Mouse (Mus musculus): ENCODE data around the gene Cd200r4. TPM values are rescaled to one million over a fixed set of nuclear protein-coding genes. Genes with fewer than 3 reads are reported as not detected.
"Not testable (repeated sequence)": the region's sequence is repeated elsewhere in the genome, so short reads cannot be mapped to it uniquely, and the experiment has no call there.

The Cd200r4 gene
- polyA plus RNA-seq, 1 experiment from 2014 or later, result not detected

GRCm38 (mm10) chr16:44820545-44820944 is 9.0 kb downstream of the Cd200r4 start:
- Histone ChIP-seq H3K4me3 (ENCODE audit: low read depth, low read length) (no peak overlapping the region), H3K9ac (replicated peaks; ENCODE audit: low read depth, low read length) (no peak overlapping the region), H3K4me2 (ENCODE audit: low read depth, low read length) (no peak overlapping the region), H3K27ac (ENCODE audit: low read depth, low read length) (no peak overlapping the region), H3K9me3 (ENCODE audit: control insufficient read depth, low read length) (no peaks in the 10 kb centered on the region), H3K27me3 (ENCODE audit: control insufficient read depth, insufficient read depth, low read length) (no peaks in the 10 kb centered on the region), H3K4me1 (ENCODE audit: control insufficient read depth, insufficient read depth, low read length) (no peaks in the 10 kb centered on the region), H3K36me3 (ENCODE audit: control insufficient read depth, insufficient read depth, low read length) (no peaks in the 10 kb centered on the region)
- ATAC-seq (ENCODE audit: low read depth), result no peak
- 88% methylated on average over 4 of the region's 4 CpGs for WGBS

GRCm38 (mm10) chr16:44832286-44832685 is 20.8 kb downstream of the Cd200r4 start:
- no peak overlapping the region for H3K9ac ChIP-seq (replicated peaks; ENCODE audit: low read depth, low read length)
- ATAC-seq (ENCODE audit: low read depth), result no peak
- H3K36me3 ChIP-seq (ENCODE audit: control insufficient read depth, insufficient read depth, low read length), result no peaks in the 10 kb centered on the region
- WGBS, result 84% methylated on average over 3 of the region's 3 CpGs
- H3K4me2 ChIP-seq (ENCODE audit: low read depth, low read length), result no peak overlapping the region
- H3K27ac ChIP-seq (ENCODE audit: low read depth, low read length), result no peak overlapping the region
- H3K27me3 ChIP-seq (ENCODE audit: control insufficient read depth, insufficient read depth, low read length), result no peaks in the 10 kb centered on the region
- no peak overlapping the region for H3K4me3 ChIP-seq (ENCODE audit: low read depth, low read length)
- no peaks in the 10 kb centered on the region for H3K9me3 ChIP-seq (ENCODE audit: control insufficient read depth, low read length)
- no peaks in the 10 kb centered on the region for H3K4me1 ChIP-seq (ENCODE audit: control insufficient read depth, insufficient read depth, low read length)

- H3K4me1 ChIP-seq (ENCODE audit: control insufficient read depth, insufficient read depth, low read length); H3K27ac ChIP-seq (ENCODE audit: low read depth, low read length); H3K4me3 ChIP-seq (ENCODE audit: low read depth, low read length); H3K9ac ChIP-seq (replicated peaks; ENCODE audit: low read depth, low read length); H3K4me2 ChIP-seq (ENCODE audit: low read depth, low read length); H3K36me3 ChIP-seq (ENCODE audit: control insufficient read depth, insufficient read depth, low read length); ATAC-seq (ENCODE audit: low read depth); H3K9me3 ChIP-seq (ENCODE audit: control insufficient read depth, low read length); H3K27me3 ChIP-seq (ENCODE audit: control insufficient read depth, insufficient read depth, low read length): not testable (repeated sequence)
- 48% methylated on average over 2 of the region's 2 CpGs for WGBS
Observed at GRCm38 (mm10) chr16:44833189-44833588, 21.7 kb downstream of the Cd200r4 start.

- Histone ChIP-seq H3K4me1 (ENCODE audit: control insufficient read depth, insufficient read depth, low read length) (no peaks in the 10 kb centered on the region), H3K4me2 (ENCODE audit: low read depth, low read length) (no peak within 1 kb of the TSS), H3K36me3 (ENCODE audit: control insufficient read depth, insufficient read depth, low read length) (no peaks in the 10 kb centered on the region), H3K27me3 (ENCODE audit: control insufficient read depth, insufficient read depth, low read length) (no peaks in the 10 kb centered on the region), H3K9me3 (ENCODE audit: control insufficient read depth, low read length) (no peaks in the 10 kb centered on the region), H3K9ac (replicated peaks; ENCODE audit: low read depth, low read length) (no peak within 1 kb of the TSS), H3K27ac (ENCODE audit: low read depth, low read length) (no peak within 1 kb of the TSS), H3K4me3 (ENCODE audit: low read depth, low read length) (no peak within 1 kb of the TSS)
- 86% methylated on average over 2 of the region's 2 CpGs for WGBS
- no peak for ATAC-seq (ENCODE audit: low read depth)
Observed at GRCm38 (mm10) chr16:44866797-44867196, 55.3 kb downstream of the Cd200r4 start, which contains the start of gene Cd200r2. Gene Cd200r2 (plus strand): TSS chr16:44867097.

- Histone ChIP-seq H3K27ac (ENCODE audit: low read depth, low read length) (no peak overlapping the region), H3K4me1 (ENCODE audit: control insufficient read depth, insufficient read depth, low read length) (no peaks in the 10 kb centered on the region), H3K36me3 (ENCODE audit: control insufficient read depth, insufficient read depth, low read length) (no peaks in the 10 kb centered on the region), H3K4me3 (ENCODE audit: low read depth, low read length) (no peak overlapping the region), H3K4me2 (ENCODE audit: low read depth, low read length) (no peak overlapping the region), H3K27me3 (ENCODE audit: control insufficient read depth, insufficient read depth, low read length) (no peaks in the 10 kb centered on the region), H3K9ac (replicated peaks; ENCODE audit: low read depth, low read length) (no peak overlapping the region), H3K9me3 (ENCODE audit: control insufficient read depth, low read length) (no peaks in the 10 kb centered on the region)
- WGBS, result 76% methylated on average over 1 of the region's 1 CpGs
- no peak for ATAC-seq (ENCODE audit: low read depth)
Observed at GRCm38 (mm10) chr16:44875178-44875577, 63.6 kb downstream of the Cd200r4 start.

- H3K4me3 ChIP-seq (ENCODE audit: low read depth, low read length), result no peak overlapping the region
- no peaks in the 10 kb centered on the region for H3K9me3 ChIP-seq (ENCODE audit: control insufficient read depth, low read length)
- H3K27me3 ChIP-seq (ENCODE audit: control insufficient read depth, insufficient read depth, low read length), result no peaks in the 10 kb centered on the region
- no peaks in the 10 kb centered on the region for H3K36me3 ChIP-seq (ENCODE audit: control insufficient read depth, insufficient read depth, low read length)
- 67% methylated on average over 5 of the region's 5 CpGs for WGBS
- no peak overlapping the region for H3K4me2 ChIP-seq (ENCODE audit: low read depth, low read length)
- ATAC-seq (ENCODE audit: low read depth), result no peak
- no peak overlapping the region for H3K27ac ChIP-seq (ENCODE audit: low read depth, low read length)
- no peaks in the 10 kb centered on the region for H3K4me1 ChIP-seq (ENCODE audit: control insufficient read depth, insufficient read depth, low read length)
- H3K9ac ChIP-seq (replicated peaks; ENCODE audit: low read depth, low read length), result no peak overlapping the region
Observed at GRCm38 (mm10) chr16:44876625-44877024, 65.1 kb downstream of the Cd200r4 start.

GRCm38 (mm10) chr16:44877595-44877994 is 66.1 kb downstream of the Cd200r4 start:
- no peak for ATAC-seq (ENCODE audit: low read depth)
- H3K4me2 ChIP-seq (ENCODE audit: low read depth, low read length), result no peak overlapping the region

More at GRCm38 (mm10) chr16:44877595-44877994, 66.1 kb downstream of the Cd200r4 start:
- Histone ChIP-seq H3K9ac (replicated peaks; ENCODE audit: low read depth, low read length) (no peak overlapping the region), H3K4me3 (ENCODE audit: low read depth, low read length) (no peak overlapping the region), H3K9me3 (ENCODE audit: control insufficient read depth, low read length) (no peaks in the 10 kb centered on the region), H3K36me3 (ENCODE audit: control insufficient read depth, insufficient read depth, low read length) (no peaks in the 10 kb centered on the region), H3K4me1 (ENCODE audit: control insufficient read depth, insufficient read depth, low read length) (no peaks in the 10 kb centered on the region), H3K27ac (ENCODE audit: low read depth, low read length) (no peak overlapping the region), H3K27me3 (ENCODE audit: control insufficient read depth, insufficient read depth, low read length) (no peaks in the 10 kb centered on the region)
- WGBS, result 88% methylated on average over 6 of the region's 6 CpGs

Other genes with a start within 250 kb of the Cd200r4 start
- 5.4 and 6.1 TPM in 2 replicates for gene Nepro, start 87.4 kb upstream of the Cd200r4 start, polyA plus RNA-seq (2014; fragmentation: Nextera tagmentation; extraction: Ambion mirVana)
- 42.3 and 44.9 TPM in 2 replicates for gene Gtpbp8, start 65.4 kb upstream of the Cd200r4 start, polyA plus RNA-seq (2014; fragmentation: Nextera tagmentation; extraction: Ambion mirVana)
- 0.29 and 0.41 TPM in 2 replicates for gene Cd200r1, start 46.0 kb upstream of the Cd200r4 start, polyA plus RNA-seq (2014; fragmentation: Nextera tagmentation; extraction: Ambion mirVana)
- 0.15 TPM in 2 replicates for gene Cd200r2, start 55.4 kb downstream of the Cd200r4 start, polyA plus RNA-seq (2014; fragmentation: Nextera tagmentation; extraction: Ambion mirVana)
- gene Cd200r3, start 131.9 kb downstream of the Cd200r4 start, polyA plus RNA-seq (2014; fragmentation: Nextera tagmentation; extraction: Ambion mirVana), result not detected in 2 replicates

Measured in neural tube, embryonic 14.5 days (tissue).